Mouse (Mus musculus) frontal cortex, postnatal 14 days (tissue): ENCODE results near the gene Rufy2.
"Not testable (repeated sequence)": the region's sequence is repeated elsewhere in the genome, so short reads cannot be mapped to it uniquely, and the experiment has no call there.

Experiments
- DNase-seq, 2 experiments: peaks; one replicate each; pipeline ENCODE4 v3.0.0; 2022; ENCODE audit warnings: low spot score in 2 of 2

Gene Rufy2

DNA sequence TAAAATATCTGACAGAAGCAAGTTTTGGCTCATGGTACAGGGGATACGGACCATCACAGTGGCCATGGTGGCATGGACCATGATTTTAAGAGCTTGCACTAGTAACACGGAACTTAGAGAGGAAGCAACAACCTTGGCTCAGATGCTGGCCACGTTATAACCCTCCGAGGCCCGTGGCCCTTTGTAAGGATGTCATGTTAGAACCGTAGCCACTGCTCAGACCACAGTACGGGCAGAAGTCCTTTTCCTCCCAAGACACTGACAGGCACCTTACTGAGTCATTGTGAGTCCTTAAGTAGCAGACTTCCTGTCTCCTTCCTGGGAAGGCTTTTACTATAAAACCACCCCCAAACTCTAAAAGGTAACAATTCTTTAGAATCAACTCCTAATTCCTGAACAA, 71.2 kb downstream of the Rufy2 start:
- no peak for DNase-seq

DNA sequence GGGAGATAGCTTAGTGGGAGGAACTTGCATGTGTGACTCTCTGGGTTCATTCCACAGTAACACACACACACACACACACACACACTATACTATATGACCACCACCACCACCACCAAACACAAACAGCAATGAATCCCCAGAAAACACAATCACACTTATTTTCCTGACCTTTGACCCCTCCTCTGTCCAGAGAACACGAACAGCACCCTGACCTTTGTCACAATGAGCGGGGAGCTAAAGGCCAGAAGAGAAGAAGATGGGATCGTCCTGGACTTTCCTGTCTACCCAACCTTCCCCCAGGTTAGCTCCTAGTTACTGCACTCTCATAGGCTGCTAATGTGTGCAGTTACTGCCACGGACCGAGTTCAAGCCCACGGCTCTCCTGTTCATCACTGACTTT, 72.0 kb downstream of the Rufy2 start:
- no peak for DNase-seq

DNA sequence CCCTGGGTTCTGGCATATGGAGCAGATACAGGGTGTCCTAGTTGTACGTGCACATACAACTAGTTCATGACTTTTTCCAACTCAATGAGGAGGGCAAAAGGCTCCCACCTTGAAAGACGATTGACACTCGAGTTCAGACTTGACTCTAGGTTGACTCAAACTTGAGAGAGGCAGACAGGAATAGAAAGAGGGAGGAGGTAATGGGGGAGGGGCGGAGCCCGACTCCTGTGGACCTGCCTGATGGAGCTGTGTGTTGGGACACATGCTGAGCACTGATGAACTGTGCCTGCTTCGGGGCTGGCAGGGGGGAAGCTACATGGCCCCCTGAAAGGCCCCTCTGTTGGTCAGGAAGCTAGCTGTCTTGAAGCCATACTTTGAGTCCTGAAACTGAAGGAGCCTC, 73.0 kb downstream of the Rufy2 start:
- no peak for DNase-seq

DNA sequence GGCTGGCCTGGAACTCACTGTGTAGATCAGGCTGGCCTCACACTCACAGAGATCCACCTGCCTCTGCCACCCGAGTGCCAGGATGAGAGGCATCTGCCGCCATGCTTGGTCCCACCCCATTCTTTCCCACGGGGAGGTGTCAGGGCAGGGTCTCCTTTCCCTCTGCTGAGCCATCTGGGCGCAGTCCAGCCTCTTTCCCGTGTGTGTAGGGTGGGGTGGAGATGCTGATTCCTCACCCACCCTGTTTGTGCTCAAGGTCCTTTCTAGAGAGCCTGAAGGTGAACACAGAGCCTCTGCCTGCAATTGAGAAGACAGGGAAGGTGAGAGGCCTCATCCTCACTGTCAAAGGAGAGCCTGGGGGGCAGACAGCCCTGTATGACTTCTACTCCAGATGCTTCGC, 74.0 kb downstream of the Rufy2 start:
- not testable (repeated sequence) for DNase-seq

DNA sequence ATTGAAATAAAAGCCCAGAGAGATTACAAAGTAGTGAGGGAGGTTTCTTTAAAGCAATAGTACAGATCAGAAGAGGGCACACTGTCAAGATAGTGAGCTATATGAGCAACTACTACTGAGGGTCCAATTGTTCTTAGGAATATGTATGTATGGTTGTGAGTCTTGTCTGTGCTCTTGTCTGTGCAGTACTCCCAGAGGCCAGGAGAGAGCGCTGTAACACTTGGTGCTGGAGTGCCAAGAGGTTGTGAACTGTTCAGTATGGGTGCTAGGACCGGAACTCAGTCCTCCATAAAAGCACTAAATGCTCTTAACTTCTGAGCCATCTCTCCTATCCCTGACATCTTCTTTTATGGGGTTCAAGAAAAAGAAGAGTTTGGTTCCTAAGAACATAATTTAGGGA, 74.6 kb downstream of the Rufy2 start:
- no peak for DNase-seq

DNA sequence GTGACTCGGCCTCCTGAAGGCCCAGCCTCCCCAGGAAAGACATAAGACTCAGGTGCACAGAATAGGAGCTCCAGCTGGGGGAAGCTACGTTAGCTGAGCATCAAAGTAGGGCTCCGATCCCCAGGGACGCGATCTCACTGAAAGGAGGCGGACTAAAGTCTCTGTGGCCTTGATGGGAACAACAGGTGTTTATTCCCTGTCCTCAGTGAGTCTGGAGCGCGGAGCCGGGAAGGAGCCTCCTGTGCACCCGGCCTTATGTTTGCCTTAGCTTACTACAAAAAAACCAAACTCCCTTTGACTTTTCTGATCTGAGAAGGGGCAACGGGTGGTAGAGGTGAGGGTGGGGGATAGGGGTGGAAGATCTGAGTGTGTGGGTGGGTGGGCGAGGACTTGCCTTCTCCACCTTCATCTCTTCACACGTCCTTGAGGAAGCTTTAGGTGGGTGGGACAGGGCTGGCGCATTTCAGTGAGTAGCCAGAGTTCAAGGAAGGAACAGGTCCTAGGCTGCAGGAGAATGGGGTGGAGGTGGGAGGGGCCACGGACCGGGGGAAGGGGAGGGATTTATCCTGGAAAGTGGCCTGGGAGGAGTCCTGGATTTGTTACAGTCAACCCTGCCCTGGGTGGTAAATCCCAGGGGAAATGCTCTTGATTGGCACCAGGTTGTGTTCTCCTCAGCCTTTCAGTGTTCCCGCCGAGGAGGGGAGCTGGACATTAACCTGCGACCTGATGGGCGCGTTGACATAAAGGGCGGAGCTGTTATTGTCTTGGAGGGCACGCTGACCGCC, 77.1 kb downstream of the Rufy2 start:
- DNase-seq = no peak

DNA sequence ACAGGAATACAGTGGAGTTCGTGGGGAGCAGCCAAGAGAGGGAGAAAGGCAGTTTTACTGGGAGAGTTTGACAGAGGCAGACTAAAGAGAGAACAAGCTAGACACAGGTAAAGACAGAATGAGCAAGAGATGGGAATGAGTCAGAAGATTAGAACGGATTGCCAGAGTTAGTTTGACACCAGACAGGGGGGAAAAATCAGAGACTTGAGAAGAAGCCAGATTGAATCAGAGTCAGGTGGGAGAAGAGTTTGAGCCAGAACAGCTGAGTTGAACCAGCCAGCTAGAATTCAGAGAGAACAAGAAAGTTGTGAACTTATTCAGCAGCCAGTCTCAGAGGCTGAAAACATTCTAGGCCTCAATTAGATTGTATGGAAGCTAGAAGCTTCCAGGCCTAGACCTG, 79.8 kb downstream of the Rufy2 start, which contains the start of gene Pbld1:
TSS of gene Pbld1 (plus strand) at position 301 of the 400 bp plus-strand sequence.
- DNase-seq = no peak

DNA sequence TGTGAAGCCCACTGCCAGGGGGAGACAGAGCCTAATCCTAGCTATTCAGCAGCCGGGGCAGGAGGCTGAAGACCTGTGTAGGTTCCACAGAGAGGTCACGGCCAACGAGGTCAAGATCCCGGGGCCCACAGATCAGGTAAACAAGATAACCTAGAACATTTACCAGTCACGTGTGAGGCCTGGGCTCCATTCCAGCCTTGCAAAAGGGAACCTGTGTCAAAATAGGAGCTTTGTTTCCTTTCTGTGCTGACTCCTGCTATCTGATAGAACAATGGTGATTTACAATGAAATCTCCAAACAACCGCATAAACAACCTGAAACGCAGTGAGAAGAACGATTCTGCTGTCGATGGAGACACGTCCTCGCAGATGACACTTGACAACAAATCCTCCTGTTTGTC, 80.4 kb downstream of the Rufy2 start:
- no peak for DNase-seq

DNA sequence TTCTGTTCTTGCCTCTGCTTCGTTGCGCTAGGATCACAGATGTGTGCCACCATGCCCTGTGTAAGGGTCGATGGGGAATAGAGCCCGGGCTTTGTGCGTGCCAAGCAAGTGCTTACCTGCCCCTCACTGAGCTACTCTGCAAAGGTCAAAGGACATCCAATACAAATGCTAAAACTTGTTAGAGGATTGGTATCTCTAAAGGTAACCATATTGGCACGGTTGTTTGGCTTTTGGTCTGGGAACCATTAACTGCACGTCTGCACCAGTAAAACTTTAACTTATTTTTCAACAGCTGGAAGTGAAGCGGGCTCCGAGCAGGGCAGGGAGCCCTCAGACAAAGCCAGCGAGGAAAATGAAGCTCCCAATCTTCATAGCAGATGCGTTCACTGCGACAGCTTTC, 81.2 kb downstream of the Rufy2 start:
- no peak for DNase-seq

DNA sequence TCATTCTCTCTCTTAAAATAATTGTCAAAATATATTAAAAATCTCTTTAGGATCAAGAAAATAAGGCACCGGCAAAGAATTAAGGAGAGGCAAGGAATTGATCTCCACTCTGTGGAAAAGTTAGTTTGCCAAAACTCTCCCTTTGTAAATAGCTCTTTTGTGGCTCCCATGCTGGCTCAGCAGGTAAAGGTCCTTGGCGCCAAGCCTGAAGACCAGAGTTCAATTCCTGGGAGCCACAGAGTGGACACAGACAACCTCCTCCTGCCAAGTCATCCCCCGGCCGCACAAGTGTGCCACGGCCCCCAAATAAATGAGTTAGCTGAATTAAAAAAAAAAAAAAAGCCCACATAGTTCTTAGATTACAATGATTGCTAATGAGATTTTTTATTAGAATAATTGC, 82.7 kb downstream of the Rufy2 start:
- no peak for DNase-seq

DNA sequence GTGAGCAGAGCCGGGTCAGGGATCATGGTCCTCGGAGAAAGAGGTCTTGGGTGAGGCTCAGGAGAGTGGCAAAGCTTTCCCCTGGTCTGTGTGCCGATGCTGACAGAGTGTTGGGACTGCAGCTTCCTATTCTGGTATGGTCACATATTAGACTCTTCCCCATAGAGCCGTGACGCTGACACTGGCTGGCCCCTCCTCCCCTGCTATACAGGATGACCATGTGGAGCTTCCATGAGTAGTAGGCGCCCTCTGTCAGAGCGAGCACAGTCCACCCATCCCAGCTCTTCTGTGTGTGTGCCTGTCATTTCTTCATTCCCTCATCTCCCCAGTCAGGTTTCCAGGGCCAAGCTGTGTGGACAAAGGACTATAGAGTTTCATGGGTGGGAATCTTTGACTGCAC, 83.3 kb downstream of the Rufy2 start:
- no peak for DNase-seq

DNA sequence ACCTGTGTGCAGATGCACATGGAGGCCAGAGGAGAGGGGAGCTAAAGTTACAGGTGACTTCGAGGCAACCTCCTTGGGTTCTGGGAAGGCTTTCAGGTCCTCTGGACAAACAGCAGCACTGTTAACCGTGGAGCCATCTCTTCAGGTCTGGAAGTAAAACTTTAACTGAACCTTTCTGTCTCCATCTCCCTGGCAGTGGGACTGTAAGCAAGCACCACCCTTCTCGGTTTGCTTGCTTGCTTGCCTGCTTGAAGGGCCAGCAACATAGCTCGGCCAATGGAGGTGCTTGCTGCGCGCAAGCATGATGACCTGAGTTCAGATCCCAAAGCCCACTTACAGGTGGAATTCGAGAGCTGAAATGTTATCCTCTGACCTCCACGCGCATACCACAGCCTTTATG, 84.5 kb downstream of the Rufy2 start:
- DNase-seq = no peak

DNA sequence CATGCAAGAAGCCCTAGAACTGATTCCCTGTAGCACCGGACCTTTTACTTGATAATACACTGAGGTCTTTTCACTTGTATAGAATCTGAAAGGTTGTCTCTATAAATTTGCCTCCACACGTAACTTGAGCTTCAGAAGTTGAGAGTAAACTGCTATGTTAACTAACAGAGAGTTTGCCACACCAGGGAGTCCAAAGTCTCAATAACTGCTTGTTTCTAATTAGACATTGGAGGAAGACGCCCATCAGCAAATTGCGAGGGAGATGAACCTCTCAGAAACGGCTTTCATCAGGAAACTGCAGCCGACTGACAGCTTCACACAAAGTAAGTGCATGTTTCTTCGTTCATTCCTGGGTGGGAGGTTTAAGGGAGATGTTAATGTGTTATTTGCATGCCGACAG, 85.5 kb downstream of the Rufy2 start:
- no peak for DNase-seq

DNA sequence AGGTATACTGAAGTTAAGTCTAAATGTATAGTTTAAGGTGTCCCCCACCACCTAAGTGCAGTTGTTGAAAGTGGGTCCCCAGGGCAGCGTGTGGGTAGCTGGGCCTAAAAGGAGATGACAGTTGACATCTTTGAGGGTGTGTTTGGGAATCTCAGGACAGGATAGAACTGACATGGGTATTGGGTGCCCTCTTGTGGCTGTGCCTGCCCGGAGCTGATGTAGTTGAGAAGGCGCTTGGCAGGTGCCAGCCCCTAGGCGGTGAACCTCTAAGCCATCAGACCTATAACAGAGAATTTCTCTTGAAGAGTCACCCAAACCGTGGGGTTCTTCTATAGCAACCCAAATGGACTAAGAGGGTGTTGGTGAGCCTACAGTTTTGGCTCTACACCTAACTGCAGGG, 86.0 kb downstream of the Rufy2 start:
- peak; percentile 42 to 73 for DNase-seq
